Mouse (Mus musculus) lung, postnatal 36 days (tissue): ENCODE measurements around the gene Klk1b4.
A peak's percentile ranks its signal among the peaks of the same experiment; 100 is the strongest.
"Not testable (repeated sequence)": the region's sequence is repeated elsewhere in the genome, so short reads cannot be mapped to it uniquely, and the experiment has no call there.

Experiments used
- DNase-seq: peaks from one replicate; pipeline ENCODE4 v3.0.0; 2022; ENCODE audit warnings: mixed read lengths

Gene Klk1b4

GRCm38 (mm10) chr7:44207135-44207534 lies at the start of gene Klk1b4:
Gene Klk1b4 (plus strand): TSS chr7:44207435.
- not testable (repeated sequence) for DNase-seq

GRCm38 (mm10) chr7:44179299-44180045 lies 27.8 kb upstream of the Klk1b4 start:
- DNase-seq: no peak

- not testable (repeated sequence) for DNase-seq
Observed at GRCm38 (mm10) chr7:44186516-44186915, 20.7 kb upstream of the Klk1b4 start.

- DNase-seq: not testable (repeated sequence)
Observed at GRCm38 (mm10) chr7:44187936-44188335, 19.3 kb upstream of the Klk1b4 start, which contains the start of gene Klk1b24. Gene Klk1b24 (plus strand): TSS chr7:44188236.

GRCm38 (mm10) chr7:44193466-44193865 lies 13.8 kb upstream of the Klk1b4 start:
- not testable (repeated sequence) for DNase-seq

- DNase-seq: no peak
Observed at GRCm38 (mm10) chr7:44197891-44198290, 9.3 kb upstream of the Klk1b4 start, which contains the start of gene Klk1b3. Gene Klk1b3 (plus strand): TSS chr7:44198191.

- no peak for DNase-seq
Observed at GRCm38 (mm10) chr7:44208307-44208706, 1.1 kb downstream of the Klk1b4 start.

- no peak for DNase-seq
Observed at GRCm38 (mm10) chr7:44215645-44216044, 8.4 kb downstream of the Klk1b4 start, which contains the start of gene Klk1b5. Gene Klk1b5 (plus strand): TSS chr7:44215945.

GRCm38 (mm10) chr7:44221601-44222000 lies 14.4 kb downstream of the Klk1b4 start:
- not testable (repeated sequence) for DNase-seq

- not testable (repeated sequence) for DNase-seq
Observed at GRCm38 (mm10) chr7:44222335-44222734, 15.1 kb downstream of the Klk1b4 start.

GRCm38 (mm10) chr7:44225076-44225475 lies 17.8 kb downstream of the Klk1b4 start, which contains the start of gene Klk1:
Gene Klk1 (plus strand): TSS chr7:44225360.
- DNase-seq: peak; percentile 1

GRCm38 (mm10) chr7:44235909-44236308 lies 28.7 kb downstream of the Klk1b4 start, which contains the start of gene Gm36864:
Gene Gm36864 (plus strand): TSS chr7:44236177.
- DNase-seq: no peak

GRCm38 (mm10) chr7:44239913-44240312 lies 32.7 kb downstream of the Klk1b4 start:
- no peak for DNase-seq

- no peak for DNase-seq
Observed at GRCm38 (mm10) chr7:44240712-44241111, 33.5 kb downstream of the Klk1b4 start.

- DNase-seq: no peak
Observed at GRCm38 (mm10) chr7:44241163-44241562, 33.9 kb downstream of the Klk1b4 start.

GRCm38 (mm10) chr7:44244080-44244479 lies 36.8 kb downstream of the Klk1b4 start:
- DNase-seq: no peak

- DNase-seq: peak; percentile 92
Observed at GRCm38 (mm10) chr7:44246055-44246983, 39.1 kb downstream of the Klk1b4 start, which contains the start of the genes 1700028J19Rik and 2410002F23Rik. Gene 1700028J19Rik (minus strand): TSS chr7:44246695. Gene 2410002F23Rik (plus strand): TSS chr7:44246722.

GRCm38 (mm10) chr7:44246984-44247470 lies 39.8 kb downstream of the Klk1b4 start:
- DNase-seq: peak; percentile 39

- no peak for DNase-seq
Observed at GRCm38 (mm10) chr7:44247971-44248370, 40.7 kb downstream of the Klk1b4 start.

GRCm38 (mm10) chr7:44249248-44249647 lies 42.0 kb downstream of the Klk1b4 start:
- DNase-seq: no peak

- not testable (repeated sequence) for DNase-seq
Observed at GRCm38 (mm10) chr7:44250732-44251275, 43.6 kb downstream of the Klk1b4 start.

GRCm38 (mm10) chr7:44253023-44253616 lies 45.9 kb downstream of the Klk1b4 start:
- DNase-seq: no peak
